Mouse (Mus musculus) mammary gland, adult 2 months (tissue): ENCODE results near the gene Aurkb. TPM values are rescaled to one million over a fixed set of nuclear protein-coding genes. Genes with fewer than 3 reads are reported as not detected.

Experiments
- polyA plus RNA-seq: library from polyadenylated mRNA; depleted of rRNA; stranded (reverse); fragments of >200 nt; gene quantifications from 2 replicates; pipeline ENCODE4 v1.2.3, GENCODE M21; 2012; ENCODE audit warnings: low replicate concordance; rRNA removed

The Aurkb gene
- polyA plus RNA-seq, result 5.5 and 18.1 TPM in 2 replicates

DNA sequence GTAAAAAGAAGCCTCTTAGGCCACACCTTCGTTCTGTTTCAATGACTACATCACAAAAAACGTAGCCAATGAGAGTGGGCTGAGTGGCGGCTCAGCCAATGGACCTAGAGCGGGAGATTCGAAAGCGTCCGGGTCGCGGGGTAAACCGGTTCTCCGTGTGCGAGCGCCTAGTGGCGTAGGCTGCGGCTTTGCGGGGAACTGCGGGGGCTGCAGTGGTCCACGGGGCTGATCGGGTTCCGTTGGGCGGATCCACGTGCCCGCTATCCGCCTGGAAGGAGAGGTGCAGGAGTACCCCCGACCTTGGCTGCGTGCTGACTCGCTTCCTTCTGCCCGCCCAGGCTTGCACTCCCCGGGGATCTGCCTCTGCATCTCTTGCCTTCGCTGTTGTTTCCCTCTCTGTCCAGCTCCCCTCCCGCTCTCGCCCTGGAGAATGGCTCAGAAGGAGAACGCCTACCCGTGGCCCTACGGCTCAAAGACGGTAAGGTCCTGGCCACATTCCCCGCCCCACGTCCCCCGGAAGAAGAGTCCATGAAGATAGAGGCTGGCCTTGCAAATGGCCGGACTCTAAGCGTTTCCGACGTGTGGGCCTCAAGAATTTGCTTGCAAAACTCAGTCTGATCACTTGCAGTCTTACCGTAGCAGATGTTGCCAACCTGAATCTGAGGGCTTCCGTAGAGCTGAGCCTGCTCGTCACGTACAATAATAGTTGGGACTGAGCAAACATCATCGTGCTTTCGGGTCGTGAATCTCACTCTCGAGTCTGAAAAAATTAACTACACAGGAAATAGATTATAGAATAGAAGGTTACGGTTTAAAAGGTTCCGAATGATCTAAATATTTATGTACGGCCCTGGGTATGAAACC is at the start of gene Aurkb:
TSS of gene Aurkb (plus strand) at position 117 of the 864 bp plus-strand sequence.

GRCm38 (mm10) chr11:69008182-69009121 is 37.0 kb upstream of the Aurkb start, which contains the start of gene Pfas:
Gene Pfas (minus strand): TSS chr11:69008460.

DNA sequence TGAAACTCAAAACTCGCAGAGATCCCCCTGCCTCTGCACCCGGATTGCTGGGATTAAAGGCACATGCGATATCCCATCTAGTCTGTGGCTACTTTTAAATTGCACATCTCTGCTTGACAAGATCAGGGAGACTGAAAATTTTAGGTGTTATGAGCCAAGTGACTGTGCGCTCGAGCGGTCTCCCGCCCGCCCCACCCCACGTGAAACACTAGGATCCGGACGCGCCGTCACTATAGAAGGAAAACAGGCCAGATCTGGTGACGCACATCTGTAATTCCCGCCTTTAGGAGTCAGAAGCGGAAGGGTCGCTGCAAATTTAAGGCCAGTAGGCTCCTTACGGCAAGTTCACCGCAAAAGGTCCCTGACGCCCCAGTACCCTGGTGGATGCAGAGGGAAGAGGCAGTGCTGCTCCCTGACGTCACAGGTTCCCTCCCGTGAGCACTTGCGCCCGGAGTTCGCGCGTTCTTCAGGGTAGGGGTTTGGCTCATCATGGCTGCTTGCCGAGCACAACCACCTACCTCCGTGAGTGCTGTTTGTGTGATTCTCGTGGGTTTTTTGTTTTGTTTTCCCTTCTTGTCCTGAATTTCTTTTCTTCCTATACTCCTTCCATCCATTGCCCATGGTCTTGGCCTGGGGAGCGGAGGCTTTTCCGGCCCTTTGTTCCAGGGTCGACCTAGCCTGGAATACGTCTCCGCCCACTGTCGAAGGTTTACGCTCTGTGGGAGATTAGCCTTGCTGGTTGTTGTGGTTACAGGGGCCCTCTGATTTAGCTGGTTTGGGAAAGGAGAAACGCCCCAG is 29.6 kb upstream of the Aurkb start, which contains the start of gene Ctc1:
TSS of gene Ctc1 (plus strand) at position 268 of the 798 bp plus-strand sequence.

GRCm38 (mm10) chr11:69059357-69059974 is 14.0 kb downstream of the Aurkb start, which contains the start of gene Borcs6:
Gene Borcs6 (plus strand): TSS chr11:69059717.

GRCm38 (mm10) chr11:69070590-69071222 is 25.3 kb downstream of the Aurkb start, which contains the start of gene Tmem107:
Gene Tmem107 (plus strand): TSS chr11:69070806.

GRCm38 (mm10) chr11:69088103-69088855 is 42.8 kb downstream of the Aurkb start, which contains the start of gene Vamp2:
Gene Vamp2 (plus strand): TSS chr11:69088490.

GRCm38 (mm10) chr11:69094697-69095429 is 49.4 kb downstream of the Aurkb start, which contains the start of gene Per1:
Gene Per1 (plus strand): TSS chr11:69095217.

Other genes with a start within 250 kb of the Aurkb start
- gene Ndel1, start 173.8 kb upstream of the Aurkb start, polyA plus RNA-seq, result 84.5 and 87.3 TPM in 2 replicates
- 0.19 TPM in 1 of 2 replicates, not detected in the other for gene Rnf222, start 157.1 kb upstream of the Aurkb start, polyA plus RNA-seq
- gene Rpl26, start 144.1 kb upstream of the Aurkb start, polyA plus RNA-seq, result 637 and 1,128 TPM in 2 replicates
- not detected in 2 replicates for gene Odf4, start 118.6 kb upstream of the Aurkb start, polyA plus RNA-seq
- 70.7 and 114 TPM in 2 replicates for gene Arhgef15, start 88.2 kb upstream of the Aurkb start, polyA plus RNA-seq
- 107 and 135 TPM in 2 replicates for gene Slc25a35, start 77.5 kb upstream of the Aurkb start, polyA plus RNA-seq
- 17.1 and 49.9 TPM in 2 replicates for gene Rangrf, start 70.5 kb upstream of the Aurkb start, polyA plus RNA-seq
- 11.0 and 12.9 TPM in 2 replicates for gene Pfas, start 37.2 kb upstream of the Aurkb start, polyA plus RNA-seq
- gene Ctc1, start 29.7 kb upstream of the Aurkb start, polyA plus RNA-seq, result 36.3 and 36.6 TPM in 2 replicates
- 14.9 and 32.7 TPM in 2 replicates for gene Borcs6, start 14.1 kb downstream of the Aurkb start, polyA plus RNA-seq
- 24.3 and 24.6 TPM in 2 replicates for gene Tmem107, start 25.2 kb downstream of the Aurkb start, polyA plus RNA-seq
- gene Vamp2, start 42.8 kb downstream of the Aurkb start, polyA plus RNA-seq, result 115 and 123 TPM in 2 replicates
- gene Per1, start 49.6 kb downstream of the Aurkb start, polyA plus RNA-seq, result 30.1 and 37.1 TPM in 2 replicates
- 0.29 and 1.0 TPM in 2 replicates for gene Hes7, start 74.8 kb downstream of the Aurkb start, polyA plus RNA-seq
- gene 9130213A22Rik, start 76.9 kb downstream of the Aurkb start, polyA plus RNA-seq, result 1.1 and 1.8 TPM in 2 replicates
- gene Aloxe3, start 80.2 kb downstream of the Aurkb start, polyA plus RNA-seq, result 1.8 and 2.6 TPM in 2 replicates
- 0.05 and 1.6 TPM in 2 replicates for gene Alox12b, start 111.3 kb downstream of the Aurkb start, polyA plus RNA-seq
- gene Alox8, start 152.2 kb downstream of the Aurkb start, polyA plus RNA-seq, result 0.08 TPM in 1 of 2 replicates, not detected in the other
- 0.14 and 0.24 TPM in 2 replicates for gene Gucy2e, start 191.4 kb downstream of the Aurkb start, polyA plus RNA-seq